Mouse (Mus musculus): ENCODE measurements around the gene Olfr764-ps1. TPM values are rescaled to one million over a fixed set of nuclear protein-coding genes. Genes with fewer than 3 reads are reported as not detected.
"Not testable (repeated sequence)": the region's sequence is repeated elsewhere in the genome, so short reads cannot be mapped to it uniquely, and the experiment has no call there.

Olfr764-ps1 gene
- polyA plus RNA-seq, 1 experiment from 2014 or later, result not detected

GRCm38 (mm10) chr10:128995796-128996195 lies 43.9 kb downstream of the Olfr764-ps1 start:
- 93% methylated on average over 1 of the region's 1 CpGs for WGBS
- H3K4me2 ChIP-seq, result no peak overlapping the region
- H3K4me1 ChIP-seq, result no peaks in the 10 kb centered on the region
- no peaks in the 10 kb centered on the region for H3K27me3 ChIP-seq
- ATAC-seq (replicated peaks; ENCODE audit: low FRiP score), result no peak
- no peak overlapping the region for H3K27ac ChIP-seq
- H3K4me3 ChIP-seq (replicated peaks), result no peak overlapping the region
- H3K9ac ChIP-seq, result no peak overlapping the region
- no peaks in the 10 kb centered on the region for H3K9me3 ChIP-seq (replicated peaks)
- H3K36me3 ChIP-seq, result no peaks in the 10 kb centered on the region

DNA sequence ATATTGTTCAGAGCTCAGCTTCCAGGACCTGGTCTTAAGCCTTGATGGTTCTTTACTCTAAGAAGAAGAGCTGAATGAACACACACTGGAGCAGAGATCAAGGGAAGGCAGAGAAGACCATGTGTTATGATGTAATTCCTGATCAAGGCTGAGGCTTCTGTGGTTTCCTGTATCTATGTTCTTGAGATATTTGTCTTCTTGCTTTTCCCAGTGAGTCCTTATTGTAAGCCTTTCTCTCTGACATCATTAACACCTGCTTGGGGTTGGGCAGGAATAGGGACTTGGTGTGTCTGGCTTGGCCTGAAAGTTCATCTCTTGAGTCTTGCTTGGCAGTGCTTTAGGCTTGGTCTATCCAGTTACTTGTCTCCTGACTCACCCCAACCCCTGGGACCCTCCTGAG lies 48.7 kb downstream of the Olfr764-ps1 start:
- H3K27me3 ChIP-seq, result 0 out of 2 replicates have a peak, but pooled peaks cover 3% of the 10 kb centered on the region
- no peak overlapping the region for H3K9ac ChIP-seq
- no peaks in the 10 kb centered on the region for H3K36me3 ChIP-seq
- H3K9me3 ChIP-seq (replicated peaks), result no peaks in the 10 kb centered on the region
- H3K4me3 ChIP-seq (replicated peaks), result no peak overlapping the region
- ATAC-seq (replicated peaks; ENCODE audit: low FRiP score), result no peak
- no peaks in the 10 kb centered on the region for H3K4me1 ChIP-seq
- H3K27ac ChIP-seq, result no peak overlapping the region
- H3K4me2 ChIP-seq, result no peak overlapping the region

DNA sequence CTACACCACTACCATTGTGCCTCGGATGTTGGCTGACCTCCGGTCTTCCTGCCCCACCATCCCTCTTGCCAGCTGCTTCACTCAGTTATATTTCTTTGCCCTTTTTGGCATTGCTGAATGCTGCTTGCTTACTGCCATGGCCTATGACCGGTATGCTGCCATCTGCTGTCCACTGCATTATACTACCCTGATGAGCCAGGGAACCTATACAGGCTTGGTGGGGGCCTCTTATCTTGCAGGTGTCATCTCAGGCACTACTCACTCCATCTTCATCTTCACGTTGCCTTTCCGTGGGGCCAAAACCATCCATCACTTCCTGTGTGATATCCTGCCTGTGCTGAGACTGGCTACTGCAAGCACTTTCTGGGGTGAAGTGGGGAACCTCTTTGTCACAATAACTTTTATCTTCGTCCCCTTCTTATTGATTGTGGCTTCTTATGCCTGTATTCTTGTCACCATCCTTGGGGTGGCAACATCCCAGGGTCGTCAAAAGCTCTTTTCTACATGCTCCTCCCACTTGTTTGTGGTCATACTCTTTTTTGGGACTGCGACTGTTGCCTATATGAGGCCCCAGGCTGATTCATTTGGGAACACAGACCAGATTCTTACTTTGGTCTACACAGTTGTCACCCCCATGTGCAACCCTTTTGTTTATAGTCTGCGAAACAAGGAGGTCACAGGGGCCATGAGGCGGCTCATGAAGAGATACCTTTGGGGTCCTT lies 49.4 kb downstream of the Olfr764-ps1 start:
- not testable (repeated sequence) for H3K36me3 ChIP-seq; H3K27me3 ChIP-seq; H3K27ac ChIP-seq; H3K4me2 ChIP-seq; H3K4me1 ChIP-seq; H3K9me3 ChIP-seq (replicated peaks); H3K9ac ChIP-seq; H3K4me3 ChIP-seq (replicated peaks); ATAC-seq (replicated peaks; ENCODE audit: low FRiP score)
- WGBS, result 62% methylated on average over 7 of the region's 10 CpGs

- H3K4me1 ChIP-seq; H3K27me3 ChIP-seq; H3K4me2 ChIP-seq; H3K9ac ChIP-seq; H3K9me3 ChIP-seq (replicated peaks); ATAC-seq (replicated peaks; ENCODE audit: low FRiP score); H3K36me3 ChIP-seq; H3K4me3 ChIP-seq (replicated peaks); H3K27ac ChIP-seq: not testable (repeated sequence)
- 54% methylated on average over 1 of the region's 1 CpGs for WGBS
These were observed 50.6 kb downstream of the Olfr764-ps1 start, which contains the start of gene Olfr9 for GRCm38 (mm10) chr10:128989131-128989530. Gene Olfr9, plus strand, starts transcription at chr10:128989431.

Other genes starting within 250 kb of the Olfr764-ps1 start
- gene Mmp19, start 249.0 kb downstream of the Olfr764-ps1 start, polyA plus RNA-seq (2015; fragmentation: Nextera tagmentation; extraction: Ambion mirVana), result 0.73 and 1.6 TPM in 2 replicates
- 54.0 and 56.0 TPM in 2 replicates for gene Dnajc14, start 235.8 kb downstream of the Olfr764-ps1 start, polyA plus RNA-seq (2015; fragmentation: Nextera tagmentation; extraction: Ambion mirVana)
- gene Tmem198b, start 235.5 kb downstream of the Olfr764-ps1 start, polyA plus RNA-seq (2015; fragmentation: Nextera tagmentation; extraction: Ambion mirVana), result 16.7 and 20.6 TPM in 2 replicates
- 208 and 213 TPM in 2 replicates for gene Sarnp, start 222.6 kb downstream of the Olfr764-ps1 start, polyA plus RNA-seq (2015; fragmentation: Nextera tagmentation; extraction: Ambion mirVana)
- gene Ormdl2, start 218.3 kb downstream of the Olfr764-ps1 start, polyA plus RNA-seq (2015; fragmentation: Nextera tagmentation; extraction: Ambion mirVana), result 80.9 and 83.4 TPM in 2 replicates
- 7.2 and 8.7 TPM in 2 replicates for gene Gdf11, start 148.2 kb downstream of the Olfr764-ps1 start, polyA plus RNA-seq (2015; fragmentation: Nextera tagmentation; extraction: Ambion mirVana)
- gene Cd63, start 138.9 kb downstream of the Olfr764-ps1 start, polyA plus RNA-seq (2015; fragmentation: Nextera tagmentation; extraction: Ambion mirVana), result 671 and 731 TPM in 2 replicates
- 15.3 and 18.8 TPM in 2 replicates for gene Rdh5, start 117.0 kb downstream of the Olfr764-ps1 start, polyA plus RNA-seq (2015; fragmentation: Nextera tagmentation; extraction: Ambion mirVana)
- 220 and 231 TPM in 2 replicates for gene Bloc1s1, start 115.9 kb downstream of the Olfr764-ps1 start, polyA plus RNA-seq (2015; fragmentation: Nextera tagmentation; extraction: Ambion mirVana)
- 3.6 and 4.2 TPM in 2 replicates for gene Itga7, start 106.1 kb downstream of the Olfr764-ps1 start, polyA plus RNA-seq (2015; fragmentation: Nextera tagmentation; extraction: Ambion mirVana)
- 5.6 and 6.4 TPM in 2 replicates for gene Mettl7b, start 78.9 kb downstream of the Olfr764-ps1 start, polyA plus RNA-seq (2015; fragmentation: Nextera tagmentation; extraction: Ambion mirVana)
- not detected in 2 replicates for gene Olfr9, start 50.5 kb downstream of the Olfr764-ps1 start, polyA plus RNA-seq (2015; fragmentation: Nextera tagmentation; extraction: Ambion mirVana)
- gene Olfr763, start 29.1 kb downstream of the Olfr764-ps1 start, polyA plus RNA-seq (2015; fragmentation: Nextera tagmentation; extraction: Ambion mirVana), result not detected in 2 replicates
- gene Olfr765, start 10.1 kb upstream of the Olfr764-ps1 start, polyA plus RNA-seq (2015; fragmentation: Nextera tagmentation; extraction: Ambion mirVana), result not detected in 2 replicates
- not detected in 2 replicates for gene Olfr766-ps1, start 29.1 kb upstream of the Olfr764-ps1 start, polyA plus RNA-seq (2015; fragmentation: Nextera tagmentation; extraction: Ambion mirVana)
- not detected in 2 replicates for gene Olfr767, start 43.0 kb upstream of the Olfr764-ps1 start, polyA plus RNA-seq (2015; fragmentation: Nextera tagmentation; extraction: Ambion mirVana)
- not detected in 2 replicates for gene Olfr768, start 59.5 kb upstream of the Olfr764-ps1 start, polyA plus RNA-seq (2015; fragmentation: Nextera tagmentation; extraction: Ambion mirVana)
- not detected in 2 replicates for gene Olfr769, start 78.0 kb upstream of the Olfr764-ps1 start, polyA plus RNA-seq (2015; fragmentation: Nextera tagmentation; extraction: Ambion mirVana)
- not detected in 2 replicates for gene Olfr770, start 99.1 kb upstream of the Olfr764-ps1 start, polyA plus RNA-seq (2015; fragmentation: Nextera tagmentation; extraction: Ambion mirVana)
- not detected in 2 replicates for gene Olfr771, start 124.9 kb upstream of the Olfr764-ps1 start, polyA plus RNA-seq (2015; fragmentation: Nextera tagmentation; extraction: Ambion mirVana)
- not detected in 2 replicates for gene Olfr772, start 138.0 kb upstream of the Olfr764-ps1 start, polyA plus RNA-seq (2015; fragmentation: Nextera tagmentation; extraction: Ambion mirVana)
- not detected in 2 replicates for gene Olfr773, start 147.5 kb upstream of the Olfr764-ps1 start, polyA plus RNA-seq (2015; fragmentation: Nextera tagmentation; extraction: Ambion mirVana)
- gene Olfr774, start 196.3 kb upstream of the Olfr764-ps1 start, polyA plus RNA-seq (2015; fragmentation: Nextera tagmentation; extraction: Ambion mirVana), result not detected in 2 replicates
- gene Olfr775, start 208.5 kb upstream of the Olfr764-ps1 start, polyA plus RNA-seq (2015; fragmentation: Nextera tagmentation; extraction: Ambion mirVana), result not detected in 2 replicates
- gene Olfr776, start 219.2 kb upstream of the Olfr764-ps1 start, polyA plus RNA-seq (2015; fragmentation: Nextera tagmentation; extraction: Ambion mirVana), result not detected in 2 replicates
- gene Olfr777, start 231.6 kb upstream of the Olfr764-ps1 start, polyA plus RNA-seq (2015; fragmentation: Nextera tagmentation; extraction: Ambion mirVana), result not detected in 2 replicates